Mouse (Mus musculus) left cerebral cortex, adult 18-20 months (tissue): ENCODE data around the gene Tkt. TPM values are rescaled to one million over a fixed set of nuclear protein-coding genes. Genes with fewer than 3 reads are reported as not detected.

ENCODE experiments used
- DNase-seq, 2 experiments: peaks; one replicate each; pipeline ENCODE4 v3.0.0; 2021 to 2022; ENCODE audit warnings: low spot score in 2 of 2, mixed read lengths in 1 of 2
- total RNA-seq, 2 experiments: library from RNA; stranded (reverse); gene quantifications; 2 replicates each; pipeline ENCODE4 v1.2.3; 2021

Gene Tkt
- total RNA-seq, 2 experiments from 2014 or later = 189 to 211 TPM

- no peak for DNase-seq
Measured at GRCm38 (mm10) chr14:30581238-30581637, 33.1 kb downstream of the Tkt start.

- DNase-seq = no peak
Measured at GRCm38 (mm10) chr14:30584077-30584476, 35.9 kb downstream of the Tkt start.

- DNase-seq = no peak
Measured at GRCm38 (mm10) chr14:30584497-30585251, 36.5 kb downstream of the Tkt start.

GRCm38 (mm10) chr14:30585323-30585722, 37.2 kb downstream of the Tkt start:
- DNase-seq = no peak

DNA sequence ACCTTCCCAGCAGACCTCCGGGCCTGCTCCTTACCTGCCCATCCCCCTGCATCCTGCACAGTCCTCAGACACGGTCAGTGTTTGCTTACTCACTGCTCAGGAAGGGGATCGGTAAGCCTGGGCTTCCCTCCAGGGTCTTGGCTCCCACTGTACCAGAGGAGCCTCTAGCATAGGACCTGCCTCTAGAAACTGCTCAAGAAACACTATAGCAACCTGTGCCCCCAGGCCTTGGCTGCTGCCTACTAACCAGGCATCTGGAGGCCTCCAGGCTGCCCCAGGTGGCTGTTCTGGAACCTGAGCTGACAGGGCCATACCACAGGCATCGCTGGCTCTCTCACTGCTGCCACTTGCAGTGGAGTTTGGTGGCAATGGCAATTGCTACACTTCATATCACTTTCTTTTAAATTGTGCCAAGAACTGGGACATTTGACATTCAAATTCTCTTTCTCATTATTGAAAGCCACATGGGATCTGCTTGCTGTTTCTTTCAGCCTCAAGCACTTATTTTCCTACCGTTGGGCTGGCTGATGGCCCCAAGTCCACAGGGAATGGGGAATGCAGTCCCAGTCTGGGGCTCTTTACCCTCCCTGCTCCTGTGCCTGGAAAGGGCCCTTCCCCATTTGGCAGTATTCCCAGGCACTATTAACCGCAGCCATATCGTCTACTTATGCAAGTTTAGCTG, 38.8 kb downstream of the Tkt start:
- DNase-seq = no peak

- DNase-seq = no peak
Measured at GRCm38 (mm10) chr14:30590041-30590645, 42.0 kb downstream of the Tkt start.

GRCm38 (mm10) chr14:30590918-30591317, 42.8 kb downstream of the Tkt start:
- no peak for DNase-seq

DNA sequence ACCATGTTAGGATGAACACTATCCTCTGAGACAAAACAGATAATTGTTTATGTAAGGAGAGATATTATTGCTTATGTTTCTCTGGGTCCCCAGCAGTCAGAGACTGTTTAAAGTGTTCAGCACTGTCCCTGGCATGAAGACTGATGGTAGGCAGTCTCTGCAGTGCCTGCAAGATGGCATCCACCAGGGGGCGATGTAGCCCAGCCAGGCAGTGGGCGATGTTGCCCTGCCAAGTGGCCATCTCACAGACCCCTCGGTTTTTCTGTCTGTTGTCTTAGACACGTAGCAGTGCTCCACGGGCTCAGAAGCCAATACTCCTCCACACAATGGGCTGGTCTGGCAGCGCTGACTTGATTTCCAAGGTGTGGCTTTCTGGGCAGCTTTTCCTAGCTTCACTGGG, 43.3 kb downstream of the Tkt start:
- DNase-seq = peak; percentile 58 to 76

GRCm38 (mm10) chr14:30593279-30594091, 45.3 kb downstream of the Tkt start:
- peak; percentile 20 to 37 for DNase-seq

DNA sequence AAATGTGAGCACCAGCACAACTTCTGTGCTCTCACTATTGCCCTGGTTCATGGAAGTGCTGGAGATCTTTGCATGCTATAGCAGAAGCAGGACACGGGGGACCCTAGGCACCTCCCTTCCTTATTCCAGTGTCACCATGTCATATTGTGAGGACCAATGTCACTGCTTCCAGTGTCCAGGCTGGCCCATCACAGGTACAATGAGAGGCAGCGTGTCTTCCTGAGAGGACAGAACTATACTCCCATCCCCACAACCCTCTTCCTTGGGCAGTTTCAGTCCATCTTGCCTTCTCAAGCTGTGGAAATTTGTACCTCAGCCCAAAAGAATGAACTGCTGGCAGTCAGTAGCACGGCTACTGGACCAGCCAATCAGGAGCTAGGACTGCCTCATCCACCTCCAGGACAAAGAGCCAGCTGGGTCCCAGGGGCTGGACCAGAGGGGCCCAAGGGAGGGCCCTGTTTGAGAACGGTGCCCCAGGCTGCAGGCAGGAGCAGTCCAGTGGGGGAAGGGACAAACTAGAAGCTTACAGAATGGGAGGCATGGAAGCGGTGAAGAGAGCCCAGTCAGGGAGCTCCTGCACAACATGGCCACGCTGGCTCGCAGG, 46.0 kb downstream of the Tkt start:
- no peak for DNase-seq

GRCm38 (mm10) chr14:30595576-30596313, 47.6 kb downstream of the Tkt start:
- no peak for DNase-seq

- DNase-seq = no peak
Measured at GRCm38 (mm10) chr14:30596407-30596806, 48.2 kb downstream of the Tkt start.

GRCm38 (mm10) chr14:30597142-30597541, 49.0 kb downstream of the Tkt start:
- DNase-seq = no peak

- no peak for DNase-seq
Measured at GRCm38 (mm10) chr14:30606817-30607216, 58.7 kb downstream of the Tkt start.

GRCm38 (mm10) chr14:30607696-30608095, 59.5 kb downstream of the Tkt start:
- no peak for DNase-seq

DNA sequence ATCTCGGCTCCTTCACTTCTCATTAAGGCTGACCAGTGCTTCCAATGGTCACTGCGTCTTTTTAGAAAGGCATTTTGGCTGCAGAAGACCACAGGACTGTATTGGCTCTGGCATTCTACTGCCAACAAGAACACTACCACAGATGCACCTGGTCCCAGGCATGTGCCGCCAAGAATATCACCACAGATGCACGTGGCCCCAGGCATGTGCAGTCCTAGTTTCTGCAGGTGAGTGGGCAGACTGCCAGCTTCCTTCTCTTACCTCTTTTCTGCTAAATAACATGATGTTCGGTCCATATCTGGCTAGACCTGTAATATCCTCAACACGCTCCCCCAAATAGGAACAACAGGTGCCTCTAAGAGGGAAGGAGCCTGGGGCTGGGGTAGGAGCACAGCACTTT, 60.0 kb downstream of the Tkt start:
- DNase-seq = no peak

GRCm38 (mm10) chr14:30609499-30609898, 61.3 kb downstream of the Tkt start:
- no peak for DNase-seq

DNA sequence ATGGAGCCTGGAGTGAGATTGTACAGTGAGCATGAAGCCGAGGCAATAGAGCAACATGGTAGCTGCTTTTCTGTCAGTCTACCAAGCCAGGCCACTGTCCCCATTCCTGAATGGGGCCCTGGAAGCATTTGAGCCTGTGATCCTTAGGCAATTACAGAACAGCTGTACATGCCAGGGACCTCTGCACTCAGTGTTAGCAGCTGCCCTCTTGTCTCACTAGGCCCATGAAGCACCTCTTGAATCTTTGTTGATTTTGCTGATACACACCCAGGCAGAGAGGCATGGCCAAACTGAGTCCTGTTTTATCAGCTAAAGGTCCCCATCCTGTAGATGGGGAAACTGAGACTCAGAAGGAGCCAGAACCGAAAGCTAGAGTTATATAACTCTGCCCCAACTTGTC, 62.1 kb downstream of the Tkt start:
- no peak for DNase-seq

GRCm38 (mm10) chr14:30610940-30611339, 62.8 kb downstream of the Tkt start:
- no peak for DNase-seq

DNA sequence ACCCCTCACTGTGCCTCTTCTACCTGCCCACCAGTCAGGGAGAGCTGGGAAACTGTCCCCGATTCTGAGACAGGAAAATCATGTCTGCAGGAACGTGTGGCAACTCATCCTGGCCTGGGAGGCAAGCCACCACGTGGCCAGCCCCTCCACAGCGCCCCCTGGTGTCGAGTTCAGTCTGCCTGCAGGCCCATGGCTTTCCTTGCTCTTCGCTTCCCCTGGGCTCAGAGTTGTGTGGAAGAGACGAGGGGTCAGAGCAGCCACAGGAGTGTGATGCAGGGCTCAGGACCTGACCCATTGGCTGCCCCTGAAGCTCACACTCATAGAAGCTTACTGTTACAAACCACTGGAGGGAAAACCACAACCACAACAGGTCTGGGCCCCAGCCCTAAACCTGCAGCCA, 64.4 kb downstream of the Tkt start:
- DNase-seq = peak; percentile 53 to 81
